Mouse (Mus musculus) cerebellum, adult (tissue): ENCODE data around the gene Mcm10.
"Not testable (repeated sequence)": the region's sequence is repeated elsewhere in the genome, so short reads cannot be mapped to it uniquely, and the experiment has no call there.

Experiments
- ATAC-seq: cut with Nextera tagmentation; 2 replicates; pipeline ENCODE4 v1.9.2; 2017; ENCODE audit warnings: mild to moderate bottlenecking, moderate library complexity, mixed read lengths; ENCODE audit not compliant: insufficient number of reproducible peaks, low FRiP score, low TSS enrichment

Gene Mcm10

DNA sequence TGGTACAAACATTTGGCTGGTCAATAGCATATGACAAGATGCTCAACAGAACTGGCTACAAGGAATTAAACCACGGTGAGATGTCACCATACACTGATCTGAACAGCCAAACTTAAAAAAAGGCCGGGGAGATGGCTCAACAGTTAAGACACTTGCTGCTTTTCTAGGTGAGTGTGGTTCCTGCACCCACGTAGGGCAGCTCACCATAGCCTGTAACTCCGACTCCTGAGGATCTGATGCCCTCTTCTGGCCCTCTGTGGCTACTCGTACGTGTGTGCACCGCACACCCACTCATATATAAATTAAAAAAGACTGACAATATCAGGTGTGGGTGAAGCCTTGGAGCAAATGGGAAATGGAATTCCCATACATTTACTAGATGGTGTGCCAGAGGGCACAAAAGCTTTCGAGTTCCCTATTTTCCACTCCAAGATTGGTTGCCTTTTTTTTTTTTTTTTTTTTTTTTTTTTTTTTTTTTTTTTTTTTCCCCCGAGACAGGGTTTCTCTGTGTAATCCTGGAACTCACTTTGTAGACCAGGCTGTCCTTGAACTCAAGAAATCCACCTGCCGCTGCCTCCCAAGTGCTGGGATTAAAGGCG is 23.7 kb downstream of the Mcm10 start:
- ATAC-seq, result no peak

DNA sequence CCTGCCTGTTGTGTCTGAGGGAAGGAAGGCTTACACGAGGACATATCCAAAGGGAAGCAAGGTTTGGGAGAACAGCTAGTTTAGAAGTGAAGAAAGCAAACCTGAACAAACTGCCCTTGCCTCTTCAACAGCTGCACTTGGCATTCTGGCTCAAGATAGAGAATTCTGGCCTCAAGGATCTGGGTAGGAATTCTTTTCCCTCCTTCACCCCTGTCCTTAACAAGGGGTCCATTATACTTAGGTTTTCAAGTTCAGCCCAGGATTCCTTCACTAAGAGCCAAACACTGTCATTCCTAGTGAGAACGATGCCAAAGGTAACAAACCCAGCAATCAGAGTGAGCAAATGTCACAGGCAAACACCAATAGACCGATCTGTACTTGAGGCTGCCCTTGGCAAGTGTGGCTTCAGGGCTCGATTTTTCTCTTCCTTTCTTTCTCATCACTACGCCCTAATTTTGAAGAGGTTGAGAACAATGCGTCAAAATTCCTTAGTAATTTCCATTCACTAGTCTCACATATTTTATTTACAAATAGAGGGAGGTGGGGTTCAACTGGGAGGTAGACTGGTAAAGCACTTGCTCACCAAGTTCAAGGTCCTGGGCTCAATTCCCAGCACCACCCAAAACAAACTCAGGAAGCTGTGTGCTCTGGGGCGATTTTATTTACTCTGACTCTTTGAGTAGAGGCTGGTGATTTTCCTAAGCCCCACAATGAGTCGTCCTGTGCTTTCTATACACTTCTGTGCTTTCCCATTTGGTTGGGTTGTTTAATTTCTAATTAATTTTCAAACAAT is 25.0 kb downstream of the Mcm10 start:
- no peak for ATAC-seq

DNA sequence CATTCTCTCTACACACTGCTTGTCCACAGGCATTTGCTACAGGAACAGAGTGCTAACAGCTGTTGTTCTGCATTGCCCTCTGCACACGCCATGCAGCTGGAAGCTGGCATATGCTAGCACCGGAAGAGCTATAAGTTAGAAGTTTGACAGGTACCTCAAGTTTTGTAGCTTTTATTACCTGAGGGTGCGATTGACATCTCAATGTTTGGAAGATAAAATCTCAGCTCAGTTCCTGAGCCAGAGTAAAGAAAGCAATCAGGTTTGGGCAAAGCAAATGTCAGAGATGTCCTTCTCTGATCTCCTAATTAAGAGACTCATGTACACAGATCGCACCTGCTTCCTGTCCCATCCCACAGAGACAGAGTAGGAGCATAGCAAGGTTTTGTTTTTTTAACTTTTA is 25.8 kb downstream of the Mcm10 start:
- no peak for ATAC-seq

DNA sequence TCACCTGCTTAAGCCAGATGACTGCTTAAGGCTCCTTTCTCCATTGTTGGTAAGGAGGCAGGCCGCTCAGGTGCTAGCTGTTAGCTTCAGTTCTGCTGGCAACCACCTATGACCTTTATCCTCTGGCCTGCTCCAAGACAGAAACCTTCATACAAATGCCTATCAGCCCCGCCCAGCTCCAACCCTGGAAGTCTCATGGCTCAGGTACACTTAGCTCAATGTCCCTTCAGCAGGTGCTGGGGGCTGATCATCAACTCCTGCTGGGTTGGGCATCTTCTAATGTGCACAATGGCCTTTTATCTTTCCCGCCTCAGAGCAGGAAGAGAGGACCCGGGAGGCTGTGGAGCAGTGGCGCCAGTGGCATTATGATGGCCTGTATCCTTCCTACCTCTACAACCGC is 27.6 kb downstream of the Mcm10 start:
- ATAC-seq, result no peak

DNA sequence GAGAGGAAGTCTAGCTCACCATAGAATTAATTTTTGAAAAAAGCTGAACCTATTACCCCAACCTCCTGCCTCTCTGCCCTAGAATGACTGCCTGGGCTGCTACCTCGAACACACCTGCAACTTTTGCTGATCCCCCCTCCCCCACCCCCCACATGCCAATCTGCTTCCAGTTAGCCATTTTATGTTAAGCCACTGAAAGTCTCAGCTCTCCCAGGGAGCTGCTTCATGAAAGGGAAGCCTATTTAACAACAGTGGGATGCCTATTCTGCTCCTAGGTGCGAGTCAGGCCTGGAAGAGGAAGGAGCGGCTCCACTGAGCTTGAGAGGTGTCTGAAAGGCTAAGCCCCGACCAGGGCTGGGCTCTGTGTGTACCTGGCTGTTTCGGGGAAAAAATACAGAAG is 28.6 kb downstream of the Mcm10 start:
- ATAC-seq, result no peak

DNA sequence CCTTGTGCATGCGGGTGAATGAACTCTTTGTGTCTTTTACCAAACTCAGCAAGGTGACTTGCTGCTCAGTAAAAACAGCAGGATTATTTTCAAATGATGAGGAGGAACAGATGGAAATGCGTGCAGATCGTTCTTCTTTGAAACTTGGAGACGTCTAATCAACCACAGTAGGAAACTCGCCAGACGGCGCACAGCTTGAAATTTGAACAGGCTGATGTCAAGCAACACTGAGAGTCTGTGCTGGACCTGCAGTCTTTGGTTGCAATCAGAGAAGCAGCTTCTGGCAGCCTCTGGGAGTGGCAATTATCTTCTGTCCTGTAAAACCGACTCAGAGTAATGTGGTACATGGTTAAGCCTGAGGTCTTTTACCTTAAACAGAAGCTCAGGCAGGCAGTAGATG is 34.5 kb downstream of the Mcm10 start:
- ATAC-seq, result no peak

DNA sequence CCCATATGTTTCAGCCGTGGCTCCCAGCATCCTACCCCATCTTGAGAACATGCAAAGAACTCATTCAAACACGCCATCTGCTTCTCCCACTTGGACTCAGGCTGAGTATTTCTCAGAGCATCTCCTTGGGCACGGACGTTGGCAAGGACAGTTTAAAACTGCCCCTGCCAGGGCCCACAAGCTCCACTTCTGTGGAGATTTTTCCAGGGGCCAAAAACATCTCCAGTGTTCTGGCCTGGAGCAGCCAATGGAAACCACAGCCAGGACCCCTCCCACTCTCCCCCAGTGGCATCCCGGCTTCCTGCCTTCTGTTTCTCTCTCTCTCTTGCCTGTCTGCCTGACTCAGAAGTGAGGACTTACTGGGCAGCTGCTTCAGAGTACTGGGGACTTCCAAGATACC is 36.8 kb downstream of the Mcm10 start, which contains the start of gene Ucma:
TSS of gene Ucma (plus strand) at position 316 of the 400 bp plus-strand sequence.
- ATAC-seq, result no peak

DNA sequence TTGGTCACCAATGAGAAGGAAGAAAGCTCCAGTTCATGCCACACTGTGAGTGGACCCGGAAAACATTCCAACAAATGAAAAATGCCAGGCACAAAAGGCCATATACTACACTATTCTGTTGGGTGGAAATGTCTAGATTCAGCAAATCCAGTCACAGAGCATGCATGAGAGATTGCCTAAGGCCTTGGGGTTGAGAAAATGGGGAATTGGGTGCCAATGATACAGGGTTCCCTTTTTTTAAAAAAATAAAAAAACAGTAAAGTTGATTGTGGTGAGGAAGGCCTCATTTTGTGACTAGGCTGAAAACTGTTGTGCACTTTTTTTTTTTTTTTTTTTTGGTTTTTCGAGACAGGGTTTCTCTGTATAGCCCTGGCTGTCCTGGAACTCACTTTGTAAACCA is 43.5 kb downstream of the Mcm10 start:
- ATAC-seq, result no peak

DNA sequence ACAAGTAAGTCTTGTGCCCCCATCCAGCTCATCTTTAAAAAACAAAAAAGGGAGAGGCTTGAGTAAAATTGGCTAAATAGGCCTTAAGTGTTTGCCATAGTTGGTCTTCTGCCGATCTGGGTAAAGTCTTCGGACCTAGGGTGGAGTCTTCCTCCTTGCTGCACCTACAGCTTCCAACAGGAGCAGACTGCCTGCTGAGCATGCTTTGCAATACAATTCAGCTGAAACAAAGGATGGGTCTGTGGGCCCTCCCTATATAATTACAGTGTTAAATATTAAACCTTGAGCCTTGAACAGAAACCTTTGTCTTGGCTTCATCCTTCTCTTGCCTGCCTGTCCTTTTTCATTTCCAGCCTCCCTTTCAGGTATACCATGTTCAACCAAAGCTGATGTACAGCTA is 44.8 kb downstream of the Mcm10 start:
- ATAC-seq, result no peak

DNA sequence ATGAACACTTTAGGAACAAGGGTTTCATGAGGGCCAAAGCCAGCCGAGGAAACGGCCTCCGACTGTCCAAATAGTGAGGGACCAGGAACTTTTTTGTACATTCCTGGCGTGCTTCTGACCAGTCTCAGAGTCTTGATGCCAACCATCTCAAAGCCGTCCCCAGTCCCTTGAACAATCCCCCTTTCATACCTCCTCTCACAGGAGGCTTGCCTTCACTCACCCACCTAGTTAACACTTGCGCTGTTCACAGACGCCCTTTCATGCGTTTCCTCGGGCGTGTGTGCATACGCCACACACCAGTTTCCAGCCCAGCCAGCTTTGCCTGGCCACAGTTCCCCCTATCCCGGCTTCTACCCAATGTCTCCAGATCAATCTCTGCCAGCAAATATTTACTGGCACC is 54.6 kb downstream of the Mcm10 start:
- ATAC-seq, result no peak

DNA sequence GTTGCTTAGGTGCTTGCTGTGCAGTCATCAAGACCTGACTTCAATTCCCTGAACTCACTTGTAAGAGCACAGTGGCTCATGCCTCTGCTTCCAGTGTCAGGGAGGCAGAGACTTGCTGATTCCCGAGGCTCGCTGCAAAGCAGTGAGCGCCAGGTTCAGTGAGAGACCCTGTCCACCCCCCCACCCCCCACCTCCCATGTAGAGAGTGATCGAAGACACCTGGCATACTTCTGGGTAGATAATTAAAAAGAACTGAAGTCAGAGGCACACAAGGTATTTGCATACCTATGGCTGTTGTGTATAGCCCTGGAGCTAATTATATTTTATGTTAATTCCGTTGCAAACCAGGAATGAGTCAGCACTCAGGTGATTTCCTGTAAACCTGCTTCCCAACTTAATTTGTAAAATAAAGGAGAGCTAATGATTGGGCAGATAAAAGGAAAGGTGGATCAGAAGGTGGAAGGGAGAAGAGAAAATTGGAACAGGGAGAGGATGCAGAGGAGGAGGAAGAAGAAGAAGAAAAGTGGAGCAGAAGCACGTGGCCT is 58.3 kb downstream of the Mcm10 start:
- ATAC-seq, result no peak

DNA sequence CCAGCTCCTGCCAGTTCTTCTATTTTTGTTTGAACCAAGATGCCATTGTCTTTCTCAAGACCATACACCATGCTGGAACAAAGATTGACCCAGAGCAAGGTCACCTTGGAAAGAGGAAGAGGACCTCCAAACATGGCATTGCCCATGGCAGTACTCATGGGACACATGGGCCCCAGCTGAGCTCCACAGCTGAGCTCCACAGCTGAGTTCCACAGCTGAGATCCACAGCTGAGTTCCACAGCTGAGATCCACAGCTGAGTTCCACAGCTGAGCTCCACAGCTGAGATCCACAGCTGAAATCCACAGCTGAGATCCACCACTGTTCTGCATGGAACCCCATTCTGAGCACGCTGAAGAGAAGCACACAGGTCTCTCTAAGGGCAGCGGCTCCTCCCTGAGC is 61.6 kb downstream of the Mcm10 start:
- ATAC-seq, result no peak

DNA sequence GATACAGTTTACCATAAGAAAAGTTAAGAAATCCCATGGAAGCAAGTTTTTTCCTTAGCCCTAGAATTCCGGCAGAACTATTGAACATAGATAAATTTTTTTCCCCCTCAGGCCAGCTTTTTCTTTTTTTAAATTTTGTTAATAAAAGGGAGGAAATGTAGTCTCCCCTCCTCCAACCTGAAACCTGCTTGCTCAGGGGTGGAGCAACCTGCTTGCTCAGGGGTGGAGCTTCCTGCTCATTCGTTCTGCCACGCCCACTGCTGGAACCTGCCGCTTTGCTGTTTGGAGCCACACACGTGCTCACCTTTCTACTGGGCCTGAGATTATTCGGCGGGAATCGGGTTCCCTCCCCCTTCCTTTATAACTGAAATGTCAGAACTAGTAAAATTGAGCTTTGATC is 62.9 kb downstream of the Mcm10 start:
- ATAC-seq, result not testable (repeated sequence)

DNA sequence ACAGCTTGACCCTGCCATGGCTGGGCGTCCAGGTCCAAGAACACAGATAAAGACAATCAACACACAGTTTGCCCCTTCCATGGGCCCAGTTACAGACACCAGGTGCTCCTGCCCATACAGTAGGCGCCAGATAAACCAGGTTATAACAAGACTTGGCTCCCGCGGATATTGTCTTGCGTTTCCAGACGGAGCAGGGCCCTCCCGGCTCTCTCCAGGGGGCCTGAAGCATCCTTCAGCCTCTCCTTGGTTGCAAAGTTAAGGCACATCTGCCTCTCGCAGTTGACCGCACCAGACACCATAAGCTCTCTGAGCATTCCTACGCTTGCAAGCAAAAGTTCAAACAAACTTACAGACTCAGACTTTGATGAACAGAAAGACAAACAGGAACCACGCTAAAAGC is 71.7 kb downstream of the Mcm10 start:
- no peak for ATAC-seq
